Mouse (Mus musculus): ENCODE data around the gene Olfr883. TPM values are rescaled to one million over a fixed set of nuclear protein-coding genes. Genes with fewer than 3 reads are reported as not detected.

Olfr883 gene
- polyA plus RNA-seq (2012; ENCODE audit: insufficient read depth, insufficient read length, low replicate concordance, missing spikeins): not detected in 2 replicates

DNA sequence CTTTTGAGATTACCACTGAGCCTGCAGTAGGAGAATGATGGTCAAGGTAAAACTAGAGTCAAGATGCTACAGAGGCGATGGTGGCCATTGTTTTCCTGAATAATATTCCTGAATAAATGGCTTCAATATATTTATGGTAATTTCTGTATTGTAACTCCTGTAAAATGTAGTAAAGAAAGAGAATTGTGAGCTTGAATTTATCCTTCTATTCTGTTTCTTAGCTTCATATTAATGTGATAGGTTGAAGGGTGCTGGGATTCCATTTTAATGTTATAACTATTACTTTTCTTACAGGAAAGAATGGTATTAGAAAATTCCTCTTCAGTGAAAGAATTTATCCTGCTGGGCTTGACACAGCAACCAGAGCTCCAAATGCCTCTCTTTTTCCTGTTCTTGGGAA is at the start of gene Olfr883:
Gene Olfr883, plus strand, starts transcription at position 301 of the 400 bp plus-strand sequence.
- H3K27ac ChIP-seq (ENCODE audit: insufficient read depth, low read depth, low read length): no peak within 1 kb of the TSS
- H3K4me1 ChIP-seq (ENCODE audit: control insufficient read depth, insufficient read depth, low read length): no peaks in the 10 kb centered on the region
- no peak within 1 kb of the TSS for H3K4me3 ChIP-seq (ENCODE audit: insufficient read depth, low read depth, low read length)
- WGBS: 84% methylated on average over 1 of the region's 1 CpGs
- TF ChIP-seq CTCF (IDR thresholded peaks at IDR 0.05; ENCODE audit: insufficient read depth, low read depth, low read length) (no peak), POLR2A (IDR thresholded peaks at IDR 0.05; ENCODE audit: insufficient read depth, low read depth, low read length) (no peak)

DNA sequence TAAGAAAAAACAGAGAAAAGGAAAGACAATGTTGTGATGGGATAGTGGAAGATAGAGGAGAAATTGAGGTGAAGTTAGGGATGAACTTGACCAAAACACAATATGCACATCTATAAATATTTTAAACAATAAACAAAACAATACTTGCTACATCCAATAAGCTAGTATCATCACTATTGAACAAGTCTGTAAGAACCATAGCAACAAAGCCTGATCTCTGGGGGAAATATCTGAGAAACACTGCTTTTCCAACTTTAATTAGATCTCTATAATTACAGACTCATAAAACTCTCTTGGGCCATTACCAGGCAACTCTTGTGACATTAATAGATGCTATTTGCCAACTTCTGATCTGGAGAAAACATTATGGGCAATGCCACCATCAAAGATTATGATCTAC is 34.1 kb upstream of the Olfr883 start, which contains the start of gene Olfr881:
Gene Olfr881, plus strand, starts transcription at position 301 of the 400 bp plus-strand sequence.
- H3K4me3 ChIP-seq (ENCODE audit: insufficient read depth, low read depth, low read length): no peak within 1 kb of the TSS
- TF ChIP-seq POLR2A (IDR thresholded peaks at IDR 0.05; ENCODE audit: insufficient read depth, low read depth, low read length): no peak
- no peak for TF ChIP-seq CTCF (IDR thresholded peaks at IDR 0.05; ENCODE audit: insufficient read depth, low read depth, low read length)
- H3K27ac ChIP-seq (ENCODE audit: insufficient read depth, low read depth, low read length): no peak within 1 kb of the TSS
- no peaks in the 10 kb centered on the region for H3K4me1 ChIP-seq (ENCODE audit: control insufficient read depth, insufficient read depth, low read length)

DNA sequence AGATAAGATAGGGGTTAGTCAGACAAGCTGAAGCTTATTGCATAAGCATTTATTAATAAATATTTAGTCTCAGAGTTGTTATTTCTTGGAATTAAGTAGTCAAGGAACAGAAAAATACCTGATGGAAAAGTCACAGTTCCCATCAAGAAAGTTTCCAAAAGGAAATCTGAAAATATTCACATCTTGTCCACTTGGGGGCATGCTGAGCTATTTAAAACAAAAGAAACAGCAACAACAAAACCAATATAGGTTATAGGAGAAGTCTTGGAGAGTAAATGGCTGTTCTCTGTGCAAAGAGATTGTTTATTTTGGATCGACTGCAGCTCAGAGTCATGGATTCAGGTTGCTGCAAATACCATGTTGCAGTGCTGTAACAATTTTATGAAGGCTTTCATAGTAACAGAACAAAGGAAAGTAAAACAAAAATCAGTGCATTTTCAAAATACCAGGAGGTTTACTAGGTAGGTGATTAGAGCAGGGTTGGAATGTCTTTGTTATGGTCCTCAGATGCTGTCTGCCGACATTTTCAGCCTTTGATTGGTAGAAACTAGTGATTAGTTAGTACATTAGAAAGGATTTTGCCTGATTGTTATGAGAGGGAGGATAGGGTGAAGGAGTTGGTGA is 26.9 kb upstream of the Olfr883 start:
- no peaks in the 10 kb centered on the region for H3K4me1 ChIP-seq (ENCODE audit: control insufficient read depth, insufficient read depth, low read length)
- 41% methylated on average over 2 of the region's 2 CpGs for WGBS
- TF ChIP-seq POLR2A (IDR thresholded peaks at IDR 0.05; ENCODE audit: insufficient read depth, low read depth, low read length) (no peak), CTCF (IDR thresholded peaks at IDR 0.05; ENCODE audit: insufficient read depth, low read depth, low read length) (no peak)

DNA sequence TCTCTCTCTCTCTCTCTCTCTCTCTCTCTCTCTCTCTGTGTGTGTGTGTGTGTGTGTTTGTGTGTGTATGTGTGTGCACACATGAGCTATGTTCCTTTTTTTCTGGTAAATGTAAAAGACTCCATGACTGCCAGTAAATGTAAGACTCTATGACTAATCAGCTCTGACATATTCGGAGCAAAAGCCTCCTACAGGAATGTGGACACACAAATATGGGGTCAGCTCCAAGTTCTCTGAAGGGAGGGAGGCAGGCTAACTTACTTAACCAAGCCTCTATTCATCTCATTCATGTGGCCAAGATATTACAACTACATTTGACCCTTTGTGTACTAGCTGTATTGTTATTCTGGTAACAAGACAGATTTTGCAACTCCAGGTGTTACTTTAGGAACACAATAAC is 25.6 kb upstream of the Olfr883 start:
- no peak for TF ChIP-seq CTCF (IDR thresholded peaks at IDR 0.05; ENCODE audit: insufficient read depth, low read depth, low read length)
- TF ChIP-seq POLR2A (IDR thresholded peaks at IDR 0.05; ENCODE audit: insufficient read depth, low read depth, low read length): no peak
- 41% methylated on average over 1 of the region's 1 CpGs for WGBS
- no peaks in the 10 kb centered on the region for H3K4me1 ChIP-seq (ENCODE audit: control insufficient read depth, insufficient read depth, low read length)
- H3K27ac ChIP-seq (ENCODE audit: insufficient read depth, low read depth, low read length): no peak overlapping the region
- H3K4me3 ChIP-seq (ENCODE audit: insufficient read depth, low read depth, low read length): no peak overlapping the region

More for the DNA sequence above, 26.9 kb upstream of the Olfr883 start:
- Histone ChIP-seq H3K27ac (ENCODE audit: insufficient read depth, low read depth, low read length) (no peak overlapping the region), H3K4me3 (ENCODE audit: insufficient read depth, low read depth, low read length) (no peak overlapping the region)

DNA sequence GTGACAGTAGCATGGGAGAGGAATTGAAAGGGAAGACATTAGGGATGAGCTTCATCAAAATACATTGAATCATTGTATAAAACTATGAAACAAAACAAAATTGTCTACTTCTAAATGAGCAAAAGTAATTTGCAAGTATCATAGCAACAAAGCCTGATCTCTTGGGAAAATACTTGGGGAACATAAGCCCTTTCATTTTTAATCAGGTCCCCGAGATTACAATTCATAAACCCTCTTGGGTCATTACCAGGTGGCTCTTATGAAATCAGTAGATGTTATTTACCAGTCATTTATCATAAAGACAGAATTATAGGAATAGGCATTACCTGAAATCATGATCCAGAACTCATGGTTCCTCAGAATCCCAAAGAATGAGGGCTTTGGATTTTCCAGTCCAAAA is 20.6 kb downstream of the Olfr883 start, which contains the start of gene Olfr884:
Gene Olfr884, plus strand, starts transcription at position 301 of the 400 bp plus-strand sequence.
- no peak within 1 kb of the TSS for H3K4me3 ChIP-seq (ENCODE audit: insufficient read depth, low read depth, low read length)
- whole genome bisulfite sequencing: 63% methylated on average over 1 of the region's 1 CpGs
- no peak within 1 kb of the TSS for H3K27ac ChIP-seq (ENCODE audit: insufficient read depth, low read depth, low read length)
- TF ChIP-seq CTCF (IDR thresholded peaks at IDR 0.05; ENCODE audit: insufficient read depth, low read depth, low read length) (no peak), POLR2A (IDR thresholded peaks at IDR 0.05; ENCODE audit: insufficient read depth, low read depth, low read length) (no peak)
- no peaks in the 10 kb centered on the region for H3K4me1 ChIP-seq (ENCODE audit: control insufficient read depth, insufficient read depth, low read length)

DNA sequence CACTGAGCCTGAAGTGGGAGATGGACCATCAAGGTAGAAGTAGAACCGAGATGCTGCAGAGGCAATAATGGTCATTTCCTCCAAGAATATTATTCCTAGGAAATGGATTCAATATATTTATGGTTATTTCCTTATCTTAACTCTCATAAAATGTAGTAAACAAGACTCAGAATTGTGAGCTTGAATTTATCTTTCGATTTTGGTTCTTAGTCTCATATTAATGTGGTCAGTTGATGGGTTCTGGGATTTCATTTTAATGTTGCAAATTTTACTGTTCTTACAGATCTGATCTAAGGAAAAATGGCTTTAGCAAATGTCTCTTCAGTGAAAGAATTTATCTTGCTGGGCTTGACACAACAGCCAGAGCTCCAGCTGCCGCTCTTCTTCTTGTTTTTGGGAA is 35.4 kb downstream of the Olfr883 start, which contains the start of gene Olfr885:
Gene Olfr885, plus strand, starts transcription at position 301 of the 400 bp plus-strand sequence.
- Histone ChIP-seq H3K4me3 (ENCODE audit: insufficient read depth, low read depth, low read length) (no peak within 1 kb of the TSS), H3K27ac (ENCODE audit: insufficient read depth, low read depth, low read length) (no peak within 1 kb of the TSS), H3K4me1 (ENCODE audit: control insufficient read depth, insufficient read depth, low read length) (no peaks in the 10 kb centered on the region)
- WGBS: 90% methylated on average over 3 of the region's 3 CpGs
- no peak for TF ChIP-seq POLR2A (IDR thresholded peaks at IDR 0.05; ENCODE audit: insufficient read depth, low read depth, low read length)

Other genes with a start within 250 kb of the Olfr883 start
- not detected in 2 replicates for gene Olfr876, start 222.8 kb upstream of the Olfr883 start, polyA plus RNA-seq (2012; ENCODE audit: insufficient read depth, insufficient read length, low replicate concordance, missing spikeins)
- gene Olfr877, start 171.5 kb upstream of the Olfr883 start, polyA plus RNA-seq (2012; ENCODE audit: insufficient read depth, insufficient read length, low replicate concordance, missing spikeins): not detected in 2 replicates
- not detected in 2 replicates for gene Olfr145, start 129.1 kb upstream of the Olfr883 start, polyA plus RNA-seq (2012; ENCODE audit: insufficient read depth, insufficient read length, low replicate concordance, missing spikeins)
- not detected in 2 replicates for gene Olfr878, start 108.0 kb upstream of the Olfr883 start, polyA plus RNA-seq (2012; ENCODE audit: insufficient read depth, insufficient read length, low replicate concordance, missing spikeins)
- not detected in 2 replicates for gene Olfr881, start 34.0 kb upstream of the Olfr883 start, polyA plus RNA-seq (2012; ENCODE audit: insufficient read depth, insufficient read length, low replicate concordance, missing spikeins)
- not detected in 2 replicates for gene Olfr884, start 20.7 kb downstream of the Olfr883 start, polyA plus RNA-seq (2012; ENCODE audit: insufficient read depth, insufficient read length, low replicate concordance, missing spikeins)
- not detected in 2 replicates for gene Olfr885, start 35.5 kb downstream of the Olfr883 start, polyA plus RNA-seq (2012; ENCODE audit: insufficient read depth, insufficient read length, low replicate concordance, missing spikeins)
- not detected in 2 replicates for gene Olfr887, start 58.3 kb downstream of the Olfr883 start, polyA plus RNA-seq (2012; ENCODE audit: insufficient read depth, insufficient read length, low replicate concordance, missing spikeins)
- gene Olfr888, start 82.3 kb downstream of the Olfr883 start, polyA plus RNA-seq (2012; ENCODE audit: insufficient read depth, insufficient read length, low replicate concordance, missing spikeins): not detected in 2 replicates
- gene Olfr889, start 89.4 kb downstream of the Olfr883 start, polyA plus RNA-seq (2012; ENCODE audit: insufficient read depth, insufficient read length, low replicate concordance, missing spikeins): not detected in 2 replicates
- gene Olfr890, start 116.7 kb downstream of the Olfr883 start, polyA plus RNA-seq (2012; ENCODE audit: insufficient read depth, insufficient read length, low replicate concordance, missing spikeins): not detected in 2 replicates
- not detected in 2 replicates for gene Olfr891, start 155.0 kb downstream of the Olfr883 start, polyA plus RNA-seq (2012; ENCODE audit: insufficient read depth, insufficient read length, low replicate concordance, missing spikeins)
- not detected in 2 replicates for gene Olfr893, start 182.6 kb downstream of the Olfr883 start, polyA plus RNA-seq (2012; ENCODE audit: insufficient read depth, insufficient read length, low replicate concordance, missing spikeins)
- gene Olfr894, start 192.2 kb downstream of the Olfr883 start, polyA plus RNA-seq (2012; ENCODE audit: insufficient read depth, insufficient read length, low replicate concordance, missing spikeins): not detected in 2 replicates
- not detected in 2 replicates for gene Olfr143, start 227.0 kb downstream of the Olfr883 start, polyA plus RNA-seq (2012; ENCODE audit: insufficient read depth, insufficient read length, low replicate concordance, missing spikeins)
- gene Olfr895, start 242.0 kb downstream of the Olfr883 start, polyA plus RNA-seq (2012; ENCODE audit: insufficient read depth, insufficient read length, low replicate concordance, missing spikeins): not detected in 2 replicates

Data from olfactory bulb, adult 2 months (tissue).